Mouse (Mus musculus) heart, adult 2 months (tissue): ENCODE results near the gene Itpkb. TPM values are rescaled to one million over a fixed set of nuclear protein-coding genes. Genes with fewer than 3 reads are reported as not detected.

Source experiments
- DNase-seq, 2 experiments: peaks; one replicate each; pipeline ENCODE4 v3.0.0; 2021
- H3K27ac ChIP-seq: fragments of 200-600 bp; 2 replicates; pipeline ENCODE4 v1.8.1; 2022
- H3K27me3 ChIP-seq: fragments of 200-500 bp; 2 replicates; pipeline ENCODE4 v1.6.1; 2012; ENCODE audit warnings: mild to moderate bottlenecking, low read length, inconsistent platforms, mixed read lengths; ENCODE audit not compliant: control insufficient read depth, insufficient read depth
- H3K36me3 ChIP-seq: fragments of 200-500 bp; 2 replicates; pipeline ENCODE4 v1.6.1; 2012; ENCODE audit warnings: low read length, inconsistent platforms; ENCODE audit not compliant: control insufficient read depth, insufficient read depth
- H3K4me1 ChIP-seq: fragments of 200-500 bp; 2 replicates; pipeline ENCODE4 v1.6.1; 2011; ENCODE audit warnings: low read length; ENCODE audit not compliant: control insufficient read depth, insufficient read depth
- H3K4me3 ChIP-seq: fragments of 200-600 bp; 2 replicates; pipeline ENCODE4 v1.8.1; 2022
- H3K79me2 ChIP-seq: fragments of 200-500 bp; replicated peaks from 2 replicates; pipeline ENCODE4 v1.6.1; 2012; ENCODE audit warnings: mild to moderate bottlenecking, inconsistent platforms, low read length, moderate library complexity, mixed read lengths; ENCODE audit not compliant: control insufficient read depth, insufficient read depth
- H3K9ac ChIP-seq: fragments of 200-500 bp; 2 replicates; pipeline ENCODE4 v1.6.1; 2012; ENCODE audit warnings: low read depth, mild to moderate bottlenecking, control low read depth, inconsistent platforms, low read length, mixed read lengths
- CTCF ChIP-seq: fragments of 200-600 bp; IDR thresholded peaks from 2 replicates; pipeline ENCODE4 v1.8.1; 2022; ENCODE audit warnings: antibody characterized with exemption, mild to moderate bottlenecking, moderate library complexity
- EP300 ChIP-seq: fragments of 200-500 bp; IDR thresholded peaks from 2 replicates; pipeline ENCODE4 v1.6.1; 2011; ENCODE audit warnings: low read depth, low read length, control low read depth; ENCODE audit not compliant: insufficient read depth
- POLR2A ChIP-seq: fragments of 200-500 bp; IDR thresholded peaks from 2 replicates; pipeline ENCODE4 v1.6.1; 2011; ENCODE audit warnings: mild to moderate bottlenecking, low read depth, low read length, control low read depth; ENCODE audit not compliant: insufficient read depth
- WGBS: fragments of 180-500 bp; shearing (Covaris S2); methylation state at CpG from one replicate; pipeline ENCODE4 v1.1.7; 2018; 5-methylcytosine and 5-hydroxymethylcytosine counted together
- intact Hi-C: fragments of 180-260 bp; cut with DNase I; formaldehyde crosslinking; loops from one replicate; pipeline ENCODE4 v1.15.1; 2025
- polyA plus RNA-seq: library from polyadenylated mRNA; depleted of rRNA; stranded (reverse); fragments of >200 nt; gene quantifications from 2 replicates; pipeline ENCODE4 v1.2.3, GENCODE M21; 2012
- total RNA-seq, 2 experiments: library from RNA; stranded (reverse); gene quantifications; 2 replicates each; pipeline ENCODE4 v1.2.3; 2021

Gene Itpkb
- total and polyA plus RNA-seq, 3 experiments: 21.5 to 50.7 (median 50.0) TPM

DNA sequence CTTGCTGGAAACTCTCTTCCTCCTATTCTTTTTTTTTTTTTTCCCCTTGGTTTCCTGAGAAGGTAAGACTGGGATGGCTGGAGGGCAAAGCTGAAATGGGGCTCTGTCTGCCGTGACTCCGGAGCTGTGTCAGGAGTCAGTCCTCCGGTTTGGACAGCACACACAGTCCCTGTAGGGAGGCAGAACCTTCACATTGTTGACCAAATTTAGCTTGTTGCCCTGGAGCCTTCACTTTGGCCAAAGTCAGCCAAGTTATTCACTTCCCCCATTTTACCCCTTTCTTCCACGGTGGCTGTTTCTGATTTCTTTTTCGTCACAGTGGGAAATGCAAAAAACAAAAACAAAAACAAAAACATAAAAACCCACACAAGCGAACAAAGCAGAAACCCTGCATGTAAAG lies 18.0 kb upstream of the Itpkb start:
- peak overlapping the region; percentile 57 for H3K27ac ChIP-seq
- 37% methylated on average over 6 of the region's 6 CpGs for WGBS
- H3K36me3 ChIP-seq: no peaks in the 10 kb centered on the region
- TF ChIP-seq CTCF: no peak
- TF ChIP-seq POLR2A: no peak
- TF ChIP-seq EP300: no peak
- DNase-seq: no peak
- no peaks in the 10 kb centered on the region for H3K27me3 ChIP-seq
- H3K4me1 ChIP-seq: peaks cover 14% of the 10 kb centered on the region
- H3K4me3 ChIP-seq: no peak overlapping the region
- no peaks in the 10 kb centered on the region for H3K79me2 ChIP-seq
- intact Hi-C loops: loop anchor here (2.0 kb wide), 1 partner anchor 17 kb away; no protein-coding TSS in a partner anchor
- no peak overlapping the region for H3K9ac ChIP-seq

GRCm38 (mm10) chr1:180312792-180313311 lies 17.4 kb upstream of the Itpkb start:
- WGBS: 22% methylated on average over 6 of the region's 6 CpGs
- H3K9ac ChIP-seq: no peak overlapping the region
- H3K36me3 ChIP-seq: no peaks in the 10 kb centered on the region

GRCm38 (mm10) chr1:180313517-180314440 lies 16.5 kb upstream of the Itpkb start:
- no peaks in the 10 kb centered on the region for H3K27me3 ChIP-seq
- intact Hi-C loops: loop anchor here (2.0 kb wide), 1 partner anchor 15 kb away; no protein-coding TSS in a partner anchor
- H3K27ac ChIP-seq: no peak overlapping the region
- no peaks in the 10 kb centered on the region for H3K36me3 ChIP-seq
- DNase-seq: no peak
- H3K4me1 ChIP-seq: peaks cover 14% of the 10 kb centered on the region
- no peak overlapping the region for H3K4me3 ChIP-seq
- no peak overlapping the region for H3K9ac ChIP-seq
- H3K79me2 ChIP-seq: no peaks in the 10 kb centered on the region
- TF ChIP-seq POLR2A (no peak), CTCF (no peak), EP300 (no peak)
- WGBS: 42% methylated on average over 20 of the region's 20 CpGs

More at GRCm38 (mm10) chr1:180312792-180313311, 17.4 kb upstream of the Itpkb start:
- Histone ChIP-seq H3K27ac (peak overlapping the region; percentile 57), H3K79me2 (no peaks in the 10 kb centered on the region), H3K27me3 (no peaks in the 10 kb centered on the region), H3K4me1 (peaks cover 14% of the 10 kb centered on the region), H3K4me3 (no peak overlapping the region)
- intact Hi-C loops: loop anchor here (2.0 kb wide), 1 partner anchor 16 kb away; no protein-coding TSS in a partner anchor
- no peak for TF ChIP-seq CTCF
- 0 out of 2 replicates have a peak, but pooled peaks have one; percentile 16 for TF ChIP-seq EP300
- no peak for TF ChIP-seq POLR2A
- peak; percentile 75 to 79 for DNase-seq

GRCm38 (mm10) chr1:180314641-180315040 lies 15.6 kb upstream of the Itpkb start:
- TF ChIP-seq EP300: no peak
- no peak for TF ChIP-seq POLR2A
- TF ChIP-seq CTCF: no peak
- H3K27me3 ChIP-seq: no peaks in the 10 kb centered on the region
- no peak overlapping the region for H3K4me3 ChIP-seq
- no peak overlapping the region for H3K9ac ChIP-seq
- no peak for DNase-seq
- peaks cover 16% of the 10 kb centered on the region for H3K4me1 ChIP-seq
- no peaks in the 10 kb centered on the region for H3K36me3 ChIP-seq
- 55% methylated on average over 11 of the region's 11 CpGs for WGBS
- H3K79me2 ChIP-seq: no peaks in the 10 kb centered on the region
- intact Hi-C loops: no loop called here
- no peak overlapping the region for H3K27ac ChIP-seq

DNA sequence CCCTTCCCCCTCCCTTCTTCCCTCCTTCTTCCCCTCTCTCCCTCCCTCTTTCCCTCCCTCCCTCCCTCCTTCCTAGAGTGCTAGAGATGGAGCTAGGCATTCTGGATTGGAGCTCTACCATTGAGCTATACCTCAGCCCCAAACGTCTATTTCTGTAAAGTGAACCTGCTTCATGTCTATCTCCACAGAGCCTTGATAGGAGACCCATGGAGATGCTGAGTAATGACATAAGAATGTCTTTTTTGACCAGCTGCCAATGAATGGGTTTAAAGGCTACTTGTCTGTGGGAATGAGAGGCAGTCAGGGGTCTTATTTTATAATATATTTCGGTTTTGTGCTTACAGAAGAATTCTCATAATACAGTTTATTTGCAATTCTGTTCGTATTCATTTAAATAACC lies 15.2 kb upstream of the Itpkb start:
- H3K9ac ChIP-seq: no peak overlapping the region
- no peaks in the 10 kb centered on the region for H3K79me2 ChIP-seq
- no peak overlapping the region for H3K4me3 ChIP-seq
- 67% methylated on average over 3 of the region's 3 CpGs for WGBS
- H3K27ac ChIP-seq: no peak overlapping the region
- H3K4me1 ChIP-seq: peaks cover 16% of the 10 kb centered on the region
- H3K36me3 ChIP-seq: no peaks in the 10 kb centered on the region
- TF ChIP-seq CTCF: no peak
- no peak for TF ChIP-seq POLR2A
- TF ChIP-seq EP300: no peak
- DNase-seq: no peak
- intact Hi-C loops: no loop called here
- H3K27me3 ChIP-seq: no peaks in the 10 kb centered on the region

- H3K4me3 ChIP-seq: no peak overlapping the region
- no peak for DNase-seq
- no peaks in the 10 kb centered on the region for H3K36me3 ChIP-seq
- intact Hi-C loops: no loop called here
- TF ChIP-seq EP300 (no peak), POLR2A (no peak), CTCF (no peak)
- no peak overlapping the region for H3K27ac ChIP-seq
- no peaks in the 10 kb centered on the region for H3K79me2 ChIP-seq
- H3K4me1 ChIP-seq: peaks cover 10% of the 10 kb centered on the region
- 62% methylated on average over 4 of the region's 4 CpGs for WGBS
- H3K9ac ChIP-seq: no peak overlapping the region
- H3K27me3 ChIP-seq: no peaks in the 10 kb centered on the region
Observed at GRCm38 (mm10) chr1:180317450-180317849, 12.8 kb upstream of the Itpkb start.
